Mouse (Mus musculus): Measurements from ENCODE around the gene Tmem86a.
"Not testable (repeated sequence)": the region's sequence is repeated elsewhere in the genome, so short reads cannot be mapped to it uniquely, and the experiment has no call there.

DNA sequence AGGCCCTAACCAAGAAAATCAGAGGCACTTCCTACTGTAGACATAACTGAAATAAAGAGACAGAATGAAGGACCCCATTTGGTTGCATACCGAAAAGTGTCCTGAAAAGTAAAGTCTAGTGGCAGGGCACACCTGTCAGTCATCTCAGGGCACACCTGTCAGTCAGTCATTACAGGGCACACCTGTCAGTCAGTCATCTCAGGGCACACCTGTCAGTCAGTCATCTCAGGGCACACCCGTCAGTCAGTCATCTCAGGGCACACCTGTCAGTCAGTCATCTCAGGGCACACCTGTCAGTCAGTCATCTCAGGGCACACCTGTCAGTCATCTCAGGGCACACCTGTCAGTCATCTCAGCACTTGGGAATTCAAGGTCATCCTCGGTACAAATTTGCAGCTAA, 23.5 kb upstream of the Tmem86a start:
- TF ChIP-seq CHD2 (IDR thresholded peaks at IDR 0.05; ENCODE audit: low read depth, low read length); ZC3H11A (IDR thresholded peaks at IDR 0.05; ENCODE audit: borderline replicate concordance, low read depth, low read length); MAFK (IDR thresholded peaks at IDR 0.05; ENCODE audit: insufficient read depth, low read depth, low read length); HCFC1 (IDR thresholded peaks at IDR 0.05; ENCODE audit: borderline replicate concordance, insufficient read depth, low read length): not testable (repeated sequence)
